Mouse (Mus musculus) hindbrain, embryonic 12.5 days (tissue): ENCODE results near the gene Ptprj. TPM values are rescaled to one million over a fixed set of nuclear protein-coding genes. Genes with fewer than 3 reads are reported as not detected.
"Not testable (repeated sequence)": the region's sequence is repeated elsewhere in the genome, so short reads cannot be mapped to it uniquely, and the experiment has no call there.

ENCODE experiments used
- ATAC-seq: fragments of 200-750 bp; cut with Nextera tagmentation; 2 replicates; pipeline ENCODE4 v1.8.0; 2017; ENCODE audit warnings: moderate TSS enrichment; ENCODE audit not compliant: low FRiP score
- H3K27ac ChIP-seq: fragments of 300-500 bp; sonication (generic); 2 replicates; pipeline ENCODE4 v1.5.1; 2016; ENCODE audit warnings: mild to moderate bottlenecking
- H3K27me3 ChIP-seq: fragments of 300-500 bp; sonication (generic); 2 replicates; pipeline ENCODE4 v1.6.1; 2016; ENCODE audit warnings: mild to moderate bottlenecking
- H3K36me3 ChIP-seq: fragments of 300-500 bp; sonication (generic); 2 replicates; pipeline ENCODE4 v1.6.1; 2016; ENCODE audit warnings: mild to moderate bottlenecking
- H3K4me1 ChIP-seq: fragments of 300-500 bp; sonication (generic); 2 replicates; pipeline ENCODE4 v1.6.1; 2016
- H3K4me2 ChIP-seq: fragments of 300-500 bp; sonication (generic); replicated peaks from 2 replicates; pipeline ENCODE4 v1.6.1; 2016; ENCODE audit warnings: mild to moderate bottlenecking
- H3K4me3 ChIP-seq: fragments of 300-500 bp; sonication (generic); 2 replicates; pipeline ENCODE4 v1.5.1; 2016; ENCODE audit warnings: mild to moderate bottlenecking
- H3K9ac ChIP-seq: fragments of 300-500 bp; sonication (generic); 2 replicates; pipeline ENCODE4 v1.6.1; 2016; ENCODE audit warnings: mild to moderate bottlenecking, moderate library complexity
- H3K9me3 ChIP-seq: fragments of 300-500 bp; sonication (generic); replicated peaks from 2 replicates; pipeline ENCODE4 v1.6.1; 2016; ENCODE audit warnings: mild to moderate bottlenecking
- WGBS: fragments of 180-500 bp; shearing (Covaris S2); methylation state at CpG from one replicate; pipeline ENCODE4 v1.1.7; 2016; 5-methylcytosine and 5-hydroxymethylcytosine counted together
- polyA plus RNA-seq: library from polyadenylated mRNA; unstranded; fragments of >200 nt; fragmentation: Nextera tagmentation; extraction: Ambion mirVana; gene quantifications from 2 replicates; pipeline ENCODE4 v1.2.1, GENCODE M21; 2016

The Ptprj gene
- polyA plus RNA-seq, 1 experiment from 2014 or later, result 3.5 TPM

- no peak overlapping the region for H3K4me2 ChIP-seq
- H3K9ac ChIP-seq, result no peak overlapping the region
- no peaks in the 10 kb centered on the region for H3K27me3 ChIP-seq
- H3K9me3 ChIP-seq, result no peaks in the 10 kb centered on the region
- H3K27ac ChIP-seq, result no peak overlapping the region
- peaks cover 7% of the 10 kb centered on the region; the same call in 1 of the 2 replicates for H3K4me1 ChIP-seq
- WGBS, result 86% methylated on average over 5 of the region's 5 CpGs
- no peaks in the 10 kb centered on the region for H3K36me3 ChIP-seq
- ATAC-seq, result no peak
- H3K4me3 ChIP-seq, result no peak overlapping the region
These were observed 4.7 kb downstream of the Ptprj start for GRCm38 (mm10) chr2:90575713-90576112.

DNA sequence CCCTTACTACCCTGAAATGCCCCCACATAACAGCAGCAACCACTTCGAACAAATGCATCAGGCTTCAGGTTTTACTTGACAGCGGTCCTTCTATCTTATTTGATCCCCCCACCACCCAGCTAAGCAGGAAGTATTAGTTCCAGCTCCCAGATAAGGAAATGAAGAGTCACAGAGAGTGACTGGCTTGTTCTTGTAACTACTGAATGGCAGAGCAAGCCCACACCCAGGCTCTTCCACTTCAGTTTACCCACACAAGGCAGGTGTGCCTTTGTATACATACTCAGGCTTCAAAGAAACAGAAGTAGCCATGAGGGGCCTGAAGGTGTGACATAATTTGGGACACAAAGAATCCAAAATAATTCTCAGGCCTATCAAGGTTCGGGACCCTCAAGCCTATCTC is 5.3 kb downstream of the Ptprj start:
- Histone ChIP-seq H3K4me2 (no peak overlapping the region), H3K4me3 (no peak overlapping the region), H3K36me3 (no peaks in the 10 kb centered on the region), H3K4me1 (peaks cover 7% of the 10 kb centered on the region; the same call in 1 of the 2 replicates), H3K27ac (no peak overlapping the region), H3K9ac (no peak overlapping the region), H3K27me3 (no peaks in the 10 kb centered on the region), H3K9me3 (no peaks in the 10 kb centered on the region)
- ATAC-seq, result no peak
- WGBS, result 88% methylated on average over 3 of the region's 3 CpGs

DNA sequence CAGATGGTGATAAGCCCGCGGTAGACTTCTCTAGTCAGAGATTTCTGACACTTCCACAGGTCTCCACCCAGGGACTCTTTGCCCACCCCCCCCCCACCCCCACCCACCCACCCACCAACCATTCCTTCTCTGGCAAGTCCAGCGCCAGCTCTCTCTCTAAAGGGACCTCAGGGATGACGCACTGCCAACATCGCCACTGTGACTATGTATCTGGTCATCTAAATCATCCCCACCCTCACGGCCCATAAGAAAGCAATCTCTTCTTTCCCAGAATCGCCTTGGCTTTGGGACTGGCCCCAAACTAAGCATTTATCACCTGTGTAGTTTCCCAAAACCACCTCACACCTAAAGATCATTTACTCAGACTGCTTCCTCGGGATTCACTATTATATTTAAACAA is 5.9 kb downstream of the Ptprj start:
- 78% methylated on average over 8 of the region's 8 CpGs for WGBS
- Histone ChIP-seq H3K9me3 (no peaks in the 10 kb centered on the region), H3K27ac (no peak overlapping the region; the same call in 1 of the 2 replicates), H3K4me2 (no peak overlapping the region), H3K4me1 (peaks cover 7% of the 10 kb centered on the region; the same call in 1 of the 2 replicates), H3K4me3 (no peak overlapping the region), H3K27me3 (no peaks in the 10 kb centered on the region), H3K9ac (no peak overlapping the region), H3K36me3 (no peaks in the 10 kb centered on the region)
- ATAC-seq, result no peak

DNA sequence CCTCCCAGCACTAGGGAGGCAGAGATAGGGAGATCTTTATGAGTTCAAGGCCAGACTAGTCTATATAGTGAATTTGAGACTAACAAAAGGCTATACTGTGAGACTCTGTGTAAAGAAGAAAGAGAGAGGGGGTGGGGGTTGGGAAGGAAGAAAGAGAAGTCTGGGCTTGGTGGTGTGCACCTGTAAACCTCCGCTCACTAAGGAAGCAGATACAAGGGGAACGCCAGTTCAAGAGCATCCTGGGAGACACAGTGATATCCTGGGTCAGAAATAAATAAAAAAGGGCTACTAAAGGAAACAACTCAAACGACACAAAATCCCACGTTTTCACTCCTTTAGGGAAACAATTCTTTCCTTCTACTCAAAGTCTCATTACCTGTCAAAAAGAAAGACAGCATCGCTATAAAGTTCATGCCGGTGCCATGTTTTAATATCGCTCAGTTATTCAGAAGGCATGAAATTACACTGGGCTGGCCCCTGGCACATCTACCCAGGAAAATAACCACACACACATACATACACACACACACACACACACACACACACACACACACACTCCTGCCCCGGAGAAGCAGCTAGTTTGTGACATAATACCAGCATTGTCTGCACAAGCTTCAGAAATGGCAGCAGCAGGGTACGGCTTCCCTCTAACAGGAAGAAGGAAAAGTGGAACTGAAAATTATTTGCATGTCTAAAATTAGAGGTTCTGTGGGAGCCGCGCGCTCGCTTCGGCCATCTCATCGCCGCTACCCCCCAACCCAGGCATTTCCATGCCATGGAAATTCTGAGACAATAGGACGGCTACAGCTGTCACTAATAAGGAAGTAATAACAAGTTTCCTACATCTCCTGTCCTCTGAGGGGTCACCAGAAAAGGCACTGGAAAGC is 6.6 kb downstream of the Ptprj start:
- no peak overlapping the region for H3K4me3 ChIP-seq
- 0 out of 2 replicates have a peak overlapping the region, but pooled peaks have one; percentile 5 for H3K4me2 ChIP-seq
- H3K27me3 ChIP-seq, result no peaks in the 10 kb centered on the region
- H3K9me3 ChIP-seq, result no peaks in the 10 kb centered on the region
- 75% methylated on average over 17 of the region's 17 CpGs for WGBS
- H3K36me3 ChIP-seq, result no peaks in the 10 kb centered on the region
- peak; percentile 45; the same call in 1 of the 2 replicates for ATAC-seq
- no peak overlapping the region; the same call in 1 of the 2 replicates for H3K27ac ChIP-seq
- no peak overlapping the region for H3K9ac ChIP-seq
- peaks cover 5% of the 10 kb centered on the region; the same call in 1 of the 2 replicates for H3K4me1 ChIP-seq

- Histone ChIP-seq H3K4me1 (peaks cover 5% of the 10 kb centered on the region; the same call in 1 of the 2 replicates), H3K9me3 (no peaks in the 10 kb centered on the region), H3K36me3 (no peaks in the 10 kb centered on the region), H3K27me3 (no peaks in the 10 kb centered on the region), H3K4me3 (no peak overlapping the region), H3K4me2 (no peak overlapping the region), H3K9ac (no peak overlapping the region), H3K27ac (no peak overlapping the region)
- no peak for ATAC-seq
- whole genome bisulfite sequencing, result 61% methylated on average over 5 of the region's 5 CpGs
These were observed 8.3 kb downstream of the Ptprj start for GRCm38 (mm10) chr2:90572126-90572525.

DNA sequence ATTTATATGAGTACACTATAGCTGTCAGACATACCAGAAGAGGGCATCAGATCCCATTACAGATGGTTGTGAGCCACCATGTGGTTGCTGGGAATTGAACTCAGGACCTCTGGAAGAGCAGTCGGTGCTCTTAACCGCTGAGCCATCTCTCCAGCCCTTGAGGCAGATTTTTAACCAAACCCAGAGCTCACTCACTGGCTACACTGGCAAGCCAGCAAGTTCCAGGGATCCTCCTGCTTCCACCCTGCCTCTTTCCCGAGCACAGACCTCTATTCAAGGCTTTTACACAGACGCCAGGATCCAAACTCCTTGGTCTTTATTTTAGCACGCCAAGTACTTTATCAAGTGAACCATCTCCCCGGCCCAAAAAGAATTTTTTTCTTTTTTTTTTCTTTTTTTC is 9.0 kb downstream of the Ptprj start:
- H3K4me2 ChIP-seq, H3K27ac ChIP-seq, ATAC-seq, H3K4me3 ChIP-seq, H3K27me3 ChIP-seq, H3K4me1 ChIP-seq, H3K36me3 ChIP-seq, H3K9me3 ChIP-seq, H3K9ac ChIP-seq: not testable (repeated sequence)
- 90% methylated on average over 6 of the region's 6 CpGs for WGBS

DNA sequence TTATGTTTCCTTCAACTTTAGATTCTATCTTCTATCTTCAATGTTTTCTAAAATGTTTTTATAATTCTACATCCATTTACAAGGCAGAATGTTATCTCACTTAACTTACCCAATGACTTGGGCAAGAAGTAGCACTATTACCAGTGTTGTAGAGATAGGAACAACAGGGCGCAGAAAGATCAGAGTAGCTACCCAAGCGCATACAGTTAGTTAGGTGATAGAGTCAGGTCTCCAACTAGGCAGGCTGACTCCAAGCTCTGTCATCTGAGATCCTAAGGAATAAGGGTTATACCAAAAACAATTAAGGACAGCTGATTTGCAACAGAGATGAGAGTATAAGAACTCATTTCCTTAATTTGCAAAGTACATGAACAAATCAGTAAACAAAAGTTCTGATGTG is 9.6 kb downstream of the Ptprj start:
- peaks cover 5% of the 10 kb centered on the region; the same call in 1 of the 2 replicates for H3K4me1 ChIP-seq
- no peak overlapping the region for H3K27ac ChIP-seq
- H3K4me2 ChIP-seq, result no peak overlapping the region
- no peak for ATAC-seq
- no peaks in the 10 kb centered on the region for H3K27me3 ChIP-seq
- no peaks in the 10 kb centered on the region for H3K9me3 ChIP-seq
- 98% methylated on average over 2 of the region's 2 CpGs for WGBS
- H3K36me3 ChIP-seq, result no peaks in the 10 kb centered on the region
- H3K4me3 ChIP-seq, result no peak overlapping the region
- H3K9ac ChIP-seq, result no peak overlapping the region

GRCm38 (mm10) chr2:90570216-90570615 is 10.2 kb downstream of the Ptprj start:
- Histone ChIP-seq H3K9me3 (no peaks in the 10 kb centered on the region), H3K9ac (no peak overlapping the region), H3K36me3 (no peaks in the 10 kb centered on the region), H3K4me1 (peaks cover 5% of the 10 kb centered on the region; the same call in 1 of the 2 replicates), H3K4me2 (no peak overlapping the region), H3K4me3 (no peak overlapping the region), H3K27ac (no peak overlapping the region), H3K27me3 (no peaks in the 10 kb centered on the region)
- ATAC-seq, result no peak
- WGBS, result 92% methylated on average over 10 of the region's 10 CpGs

- Histone ChIP-seq H3K36me3 (no peaks in the 10 kb centered on the region), H3K27ac (no peak overlapping the region), H3K27me3 (no peaks in the 10 kb centered on the region), H3K4me3 (no peak overlapping the region), H3K9ac (no peak overlapping the region), H3K4me2 (no peak overlapping the region), H3K9me3 (no peaks in the 10 kb centered on the region), H3K4me1 (peaks cover 1% of the 10 kb centered on the region; the same call in 1 of the 2 replicates)
- ATAC-seq, result no peak
- WGBS, result 86% methylated on average over 7 of the region's 7 CpGs
These were observed 11.4 kb downstream of the Ptprj start for GRCm38 (mm10) chr2:90568961-90569481.

- no peak overlapping the region for H3K4me2 ChIP-seq
- ATAC-seq, result no peak
- H3K9me3 ChIP-seq, result no peaks in the 10 kb centered on the region
- H3K4me3 ChIP-seq, result no peak overlapping the region
- H3K9ac ChIP-seq, result no peak overlapping the region
- no peak overlapping the region for H3K27ac ChIP-seq
- no peaks in the 10 kb centered on the region for H3K36me3 ChIP-seq
- 87% methylated on average over 7 of the region's 7 CpGs for WGBS
- no peaks in the 10 kb centered on the region for H3K27me3 ChIP-seq
- no peaks in the 10 kb centered on the region for H3K4me1 ChIP-seq
These were observed 12.4 kb downstream of the Ptprj start for GRCm38 (mm10) chr2:90568091-90568490.

GRCm38 (mm10) chr2:90566773-90567528 is 13.5 kb downstream of the Ptprj start:
- no peak overlapping the region for H3K4me3 ChIP-seq
- 76% methylated on average over 8 of the region's 8 CpGs for WGBS

DNA sequence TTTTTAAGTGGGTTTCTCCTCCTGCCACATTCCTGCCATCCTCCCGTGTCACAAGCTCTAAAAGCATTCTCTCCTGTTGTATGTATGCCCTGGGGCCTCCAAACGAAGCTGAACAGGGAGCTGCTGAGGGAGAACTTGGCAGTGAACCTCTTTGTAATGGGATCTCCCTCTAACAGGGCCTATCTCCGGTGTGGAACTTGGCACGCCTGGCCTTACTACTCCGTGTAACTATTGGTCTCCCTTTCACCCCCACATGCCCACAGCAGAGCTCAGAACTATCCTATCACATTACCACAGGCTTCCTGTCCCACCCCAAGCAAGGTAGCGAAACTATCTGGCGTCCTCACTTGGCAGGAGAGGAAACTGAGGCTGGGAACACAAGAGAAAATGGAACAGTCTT is 14.4 kb downstream of the Ptprj start:
- no peak overlapping the region for H3K4me3 ChIP-seq
- no peaks in the 10 kb centered on the region for H3K27me3 ChIP-seq
- H3K27ac ChIP-seq, result no peak overlapping the region
- H3K36me3 ChIP-seq, result no peaks in the 10 kb centered on the region
- WGBS, result 72% methylated on average over 7 of the region's 7 CpGs
- no peak overlapping the region for H3K4me2 ChIP-seq
- no peaks in the 10 kb centered on the region for H3K4me1 ChIP-seq
- no peak overlapping the region for H3K9ac ChIP-seq
- no peak for ATAC-seq
- H3K9me3 ChIP-seq, result no peaks in the 10 kb centered on the region

More at GRCm38 (mm10) chr2:90566773-90567528, 13.5 kb downstream of the Ptprj start:
- Histone ChIP-seq H3K9ac (no peak overlapping the region), H3K4me2 (no peak overlapping the region), H3K27ac (no peak overlapping the region), H3K36me3 (no peaks in the 10 kb centered on the region), H3K27me3 (no peaks in the 10 kb centered on the region), H3K9me3 (no peaks in the 10 kb centered on the region), H3K4me1 (no peaks in the 10 kb centered on the region)
- ATAC-seq, result no peak
